Mouse (Mus musculus): ENCODE results near the gene Iqcf5.

DNA sequence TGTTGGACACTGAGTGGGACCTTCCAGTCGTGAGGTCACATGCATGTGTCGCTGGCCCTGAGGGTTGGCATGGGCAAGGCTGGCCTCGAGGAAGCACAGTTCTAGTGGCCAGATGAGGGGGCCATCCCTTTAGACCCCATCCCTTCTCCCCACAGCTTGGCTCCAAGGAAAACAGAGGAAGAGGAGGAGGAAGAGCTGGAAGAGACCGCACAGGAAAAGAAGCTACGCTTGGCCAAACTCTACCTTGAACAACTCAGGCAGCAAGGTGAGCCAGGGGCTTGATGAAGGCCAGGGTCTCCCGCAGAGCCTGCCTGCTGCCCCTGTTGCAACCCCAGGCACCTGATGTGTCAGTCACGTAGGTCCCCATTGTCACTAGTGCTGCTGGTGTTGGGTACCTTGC lies 33.8 kb upstream of the Iqcf5 start:
- TF ChIP-seq POLR2A (IDR thresholded peaks at IDR 0.05; ENCODE audit: low read depth, low read length) (no peak), CTCF (IDR thresholded peaks at IDR 0.05; ENCODE audit: borderline replicate concordance, insufficient read depth, low read length) (no peak)

All from embryonic fibroblast, embryonic 13.5 days (primary cell).